Mouse (Mus musculus) left cerebral cortex, postnatal 25 days (tissue): ENCODE measurements around the gene Hoxa4. TPM values are rescaled to one million over a fixed set of nuclear protein-coding genes. Genes with fewer than 3 reads are reported as not detected.

ENCODE experiments used
- DNase-seq, 2 experiments: peaks; one replicate each; pipeline ENCODE4 v3.0.0; 2022; ENCODE audit warnings: low spot score in 2 of 2, mixed read lengths in 1 of 2
- intact Hi-C: fragments of 180-260 bp; cut with DNase I; formaldehyde crosslinking; loops from one replicate; pipeline ENCODE4 v1.15.1; 2025
- total RNA-seq, 2 experiments: library from RNA; stranded (reverse); gene quantifications; 2 replicates each; pipeline ENCODE4 v1.2.3; 2021

The Hoxa4 gene
- total RNA-seq, 2 experiments from 2014 or later = not detected

GRCm38 (mm10) chr6:52186500-52186899, 5.1 kb downstream of the Hoxa4 start:
- intact Hi-C loops = no loop called here
- no peak for DNase-seq

GRCm38 (mm10) chr6:52185834-52186233, 5.7 kb downstream of the Hoxa4 start:
- intact Hi-C loops = no loop called here
- no peak for DNase-seq

DNA sequence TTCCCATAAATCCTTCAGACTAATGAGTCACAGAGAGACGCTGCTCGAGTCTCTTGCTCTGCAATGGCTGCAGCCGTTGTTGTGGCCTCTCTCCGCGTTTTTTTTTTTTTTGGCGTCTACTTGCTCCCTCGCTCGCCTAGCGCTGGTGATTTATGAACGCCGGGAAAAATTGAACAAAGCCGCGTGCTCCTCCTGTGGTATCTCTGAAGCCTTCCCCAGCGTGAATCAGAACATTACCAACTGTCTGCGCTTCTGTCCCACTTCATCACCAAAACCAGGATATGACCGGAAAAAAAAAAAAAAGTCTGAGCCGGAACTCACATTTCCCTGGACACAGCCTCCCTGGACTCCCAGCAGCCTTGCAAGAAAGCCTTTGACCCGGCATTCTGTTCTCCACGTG, 6.3 kb downstream of the Hoxa4 start:
- intact Hi-C loops = no loop called here

DNA sequence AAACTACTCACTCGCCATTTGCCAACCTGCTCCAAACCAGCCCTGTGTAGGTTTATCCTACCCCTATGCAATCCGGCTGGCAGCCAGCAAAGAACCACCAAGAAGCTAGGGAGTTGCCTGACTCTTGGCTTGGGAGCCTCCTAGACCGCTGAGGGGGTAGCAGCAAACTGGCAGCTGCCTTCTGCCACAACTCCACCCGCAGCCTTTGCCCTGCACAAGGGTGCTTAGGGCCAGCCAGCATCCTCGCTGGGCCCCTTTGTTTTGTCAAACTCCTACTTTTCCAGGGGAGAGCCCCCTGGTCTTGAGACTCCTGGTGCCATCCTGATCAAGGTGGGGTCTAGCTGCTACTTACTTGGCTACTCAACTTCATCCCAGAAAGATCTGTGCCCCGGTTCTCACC, 6.9 kb downstream of the Hoxa4 start:
- no peak for DNase-seq
- intact Hi-C loops = no loop called here

More for the DNA sequence above, 6.3 kb downstream of the Hoxa4 start:
- no peak for DNase-seq

DNA sequence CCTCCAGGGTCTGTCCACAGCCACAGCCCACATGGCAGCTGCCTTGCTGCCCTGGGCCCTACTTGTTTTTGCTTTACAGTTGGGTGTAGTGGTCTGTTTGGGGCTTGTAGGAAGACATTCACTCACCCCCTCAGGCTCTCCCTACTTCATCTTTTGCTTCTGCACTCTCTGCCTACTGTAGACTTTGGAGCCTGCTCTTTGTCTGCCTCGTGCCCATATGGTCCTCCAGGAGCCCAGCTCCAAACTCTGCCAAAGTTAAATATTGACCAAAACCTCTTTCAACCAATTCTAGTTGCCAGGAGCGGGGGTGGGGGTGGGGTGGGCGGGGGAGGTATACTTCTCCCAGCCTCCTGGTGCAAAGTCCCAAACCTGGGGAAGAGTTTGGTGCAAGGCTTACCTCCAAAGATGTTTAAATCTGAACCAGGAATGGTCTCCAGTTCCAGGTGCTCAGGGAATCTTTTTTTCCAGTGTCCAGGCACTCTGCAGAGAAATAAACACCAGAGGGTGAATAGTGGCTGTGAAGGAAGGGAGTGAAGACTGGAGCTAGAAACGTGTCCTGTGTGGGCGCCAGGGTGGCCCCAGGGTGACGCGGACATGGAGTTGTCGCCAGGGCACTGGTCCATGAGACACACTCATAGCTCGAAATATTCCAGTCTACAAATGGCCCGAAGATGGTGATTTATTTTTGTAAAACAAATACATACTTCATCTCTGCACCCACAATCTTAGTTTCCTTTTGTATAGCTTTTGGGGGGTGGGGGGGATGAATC, 8.1 kb downstream of the Hoxa4 start:
- DNase-seq = no peak
- intact Hi-C loops = no loop called here

DNA sequence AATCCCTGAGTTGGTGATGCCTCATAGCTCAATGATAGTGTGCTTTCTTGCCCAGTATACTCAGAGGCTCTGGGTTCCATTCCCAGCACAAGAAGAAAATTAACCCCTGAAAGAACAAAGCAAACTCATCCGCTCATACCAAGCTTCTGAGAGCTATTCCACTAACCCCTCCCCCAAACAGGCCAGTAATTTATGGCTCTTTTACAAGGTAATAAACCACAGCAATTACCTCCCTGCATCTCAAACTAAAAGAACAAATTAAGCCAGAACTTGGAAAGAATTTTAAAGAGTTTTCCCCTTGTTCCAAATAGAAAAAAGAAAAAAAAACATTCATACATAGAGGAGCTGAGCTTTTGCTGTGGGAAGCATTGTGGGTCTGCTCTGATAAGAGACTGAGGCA, 8.8 kb downstream of the Hoxa4 start:
- DNase-seq = no peak
- intact Hi-C loops = no loop called here

DNA sequence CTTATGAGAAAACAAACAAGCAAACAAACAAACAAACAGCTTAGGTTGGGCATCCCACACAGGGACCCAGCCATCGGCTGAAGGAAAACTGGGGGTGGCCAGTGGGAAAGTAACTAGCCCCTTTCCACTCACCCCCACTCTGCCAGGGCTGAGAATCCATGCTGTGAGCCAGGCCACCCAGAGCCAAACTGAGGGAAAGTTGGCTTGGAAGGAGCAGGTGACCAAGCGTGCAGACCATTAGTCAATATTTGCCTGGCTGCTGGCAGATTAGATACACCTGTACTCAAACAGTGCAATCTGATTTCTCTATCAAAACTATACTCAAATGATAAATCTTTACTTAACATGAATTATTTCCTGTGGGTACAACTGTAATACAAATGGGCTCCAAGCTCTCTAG, 9.5 kb downstream of the Hoxa4 start:
- intact Hi-C loops = no loop called here

DNA sequence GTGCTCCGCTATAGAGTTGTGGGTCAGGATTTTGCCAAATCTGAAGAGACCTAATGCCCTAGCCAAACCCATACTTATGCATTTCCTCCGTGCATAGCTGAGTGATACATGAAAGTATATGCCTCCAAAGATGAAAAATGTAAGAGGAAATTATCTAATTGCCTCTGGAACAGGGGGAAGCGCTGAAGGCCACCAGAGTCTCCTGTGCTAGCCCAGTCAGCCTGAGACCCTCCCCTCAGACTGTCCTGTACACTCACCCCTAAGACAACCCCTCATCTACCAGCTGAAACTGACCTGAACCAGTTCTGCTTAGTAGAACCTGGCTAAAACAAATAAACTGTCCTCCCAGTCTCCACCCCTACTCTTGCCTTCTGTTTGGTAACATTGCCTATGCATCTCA, 10.8 kb downstream of the Hoxa4 start:
- intact Hi-C loops = no loop called here
- DNase-seq = no peak

More for the DNA sequence above, 9.5 kb downstream of the Hoxa4 start:
- DNase-seq = no peak

- intact Hi-C loops = no loop called here
- DNase-seq = no peak
Measured at GRCm38 (mm10) chr6:52180213-52180710, 11.3 kb downstream of the Hoxa4 start.

DNA sequence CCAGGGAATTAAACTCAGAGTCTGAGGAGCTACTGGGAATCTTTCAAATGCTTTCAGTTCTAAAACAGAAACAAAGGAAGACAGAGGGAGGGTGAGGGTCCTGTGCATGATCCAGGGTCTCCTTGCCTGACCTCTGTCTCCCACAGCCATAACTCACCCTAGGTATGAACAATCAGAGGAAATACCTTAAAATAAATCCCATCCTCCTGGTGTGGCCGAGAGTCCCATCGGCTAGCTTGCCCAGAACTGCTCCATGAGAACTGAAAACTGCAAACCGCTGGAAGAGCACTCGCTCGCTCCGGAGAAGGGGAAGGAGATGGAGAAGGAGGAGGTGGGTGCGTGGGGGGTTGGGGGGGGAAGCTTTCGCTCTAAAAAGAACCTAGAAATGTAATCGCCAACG, 11.9 kb downstream of the Hoxa4 start:
- intact Hi-C loops = no loop called here
- no peak for DNase-seq

DNA sequence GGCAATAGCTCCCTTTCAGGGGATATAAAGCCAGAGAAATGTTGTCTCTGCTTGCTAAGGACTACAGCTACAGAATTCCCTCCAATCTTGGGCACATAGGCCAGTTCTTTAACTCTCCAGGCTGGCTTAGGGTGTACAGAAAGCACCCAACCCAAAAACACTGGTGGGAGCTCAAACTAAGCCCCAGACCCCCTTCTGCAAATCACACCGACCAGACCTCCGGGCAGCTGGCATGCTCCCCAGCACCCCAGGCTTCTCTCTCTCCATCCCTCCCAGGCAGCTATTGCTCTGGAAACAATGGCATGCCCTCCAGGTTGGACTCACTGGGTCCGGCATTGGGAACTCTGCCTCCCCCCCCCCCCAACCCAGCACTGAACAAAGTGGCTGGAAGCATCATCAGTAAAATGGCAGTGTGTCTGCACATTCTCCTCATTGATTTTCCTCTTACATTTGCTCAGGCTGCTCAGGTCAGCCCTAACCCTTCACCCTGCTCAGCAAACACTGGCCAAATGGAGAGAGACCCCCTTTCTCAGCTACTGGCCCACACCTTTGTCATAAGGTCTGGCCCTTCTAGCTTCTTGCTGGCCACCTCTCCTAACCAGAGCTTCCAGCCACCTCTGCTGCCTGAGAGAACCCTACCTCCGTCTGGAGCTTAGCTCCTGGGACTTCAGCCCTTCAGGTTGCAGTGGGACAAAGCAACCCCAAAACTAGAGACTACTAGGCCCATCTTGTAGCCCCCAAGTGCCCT, 12.5 kb downstream of the Hoxa4 start:
- no peak for DNase-seq
- intact Hi-C loops = no loop called here

GRCm38 (mm10) chr6:52177806-52178205, 13.7 kb downstream of the Hoxa4 start:
- DNase-seq = no peak
- intact Hi-C loops = no loop called here

DNA sequence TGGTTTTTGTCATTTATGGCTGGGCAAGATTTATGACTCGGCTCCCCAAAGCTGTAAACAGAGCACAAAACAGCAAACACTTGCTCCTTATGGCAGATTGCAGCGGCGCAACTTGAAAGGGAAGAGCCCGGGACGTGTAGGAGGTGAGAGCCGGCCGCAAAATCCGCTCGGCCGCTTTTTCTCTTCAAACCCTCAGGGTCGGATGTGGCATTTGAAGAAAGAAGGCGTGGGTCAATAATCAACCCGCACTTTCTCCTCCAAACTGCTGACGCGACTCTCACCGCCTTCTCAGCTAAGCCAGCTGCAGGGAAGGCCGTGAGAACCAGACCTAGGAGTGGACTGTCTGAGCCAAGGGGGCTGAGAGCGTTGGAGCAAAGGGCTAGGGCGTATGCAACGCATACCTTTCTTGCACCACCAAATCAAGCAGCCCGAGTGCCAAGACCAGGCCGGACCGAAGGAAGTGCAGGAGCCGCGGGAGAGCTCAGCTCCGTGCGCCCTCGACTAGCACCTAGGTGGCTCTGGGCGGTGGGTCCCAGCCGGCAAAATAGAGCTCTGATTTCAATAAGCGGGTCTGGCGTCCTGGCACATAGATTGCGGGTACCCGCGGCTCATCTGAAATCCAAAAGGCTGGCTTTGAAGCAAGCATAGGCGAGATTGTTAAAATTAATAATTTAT, 14.4 kb downstream of the Hoxa4 start, which contains the start of gene 5730596B20Rik:
5730596B20Rik (plus strand) TSS at position 438 of the 675 bp plus-strand sequence.
- intact Hi-C loops = no loop called here
- no peak for DNase-seq

GRCm38 (mm10) chr6:52176391-52176790, 15.2 kb downstream of the Hoxa4 start:
- DNase-seq = no peak
- intact Hi-C loops = no loop called here

DNA sequence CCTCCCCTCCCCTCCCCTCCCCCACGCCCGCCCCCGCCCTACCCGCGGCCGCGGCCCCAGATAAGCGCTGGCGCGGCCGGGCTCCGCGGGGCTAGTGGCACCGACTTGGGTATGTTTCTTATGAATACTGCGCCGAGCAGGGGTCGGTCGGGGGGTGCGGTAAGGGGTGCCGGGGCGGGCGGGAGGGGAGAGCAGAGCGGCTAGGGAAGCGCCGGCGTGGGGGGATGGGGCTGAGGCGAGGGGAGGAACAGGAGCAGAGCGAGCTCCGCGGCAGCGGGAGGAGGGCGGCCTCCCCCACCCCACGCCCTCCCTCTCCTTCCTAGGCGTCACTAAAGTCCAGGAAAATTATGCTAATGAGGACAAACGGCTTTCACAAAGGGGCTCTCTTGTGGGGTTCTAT, 15.7 kb downstream of the Hoxa4 start:
- intact Hi-C loops = no loop called here
- DNase-seq = no peak

DNA sequence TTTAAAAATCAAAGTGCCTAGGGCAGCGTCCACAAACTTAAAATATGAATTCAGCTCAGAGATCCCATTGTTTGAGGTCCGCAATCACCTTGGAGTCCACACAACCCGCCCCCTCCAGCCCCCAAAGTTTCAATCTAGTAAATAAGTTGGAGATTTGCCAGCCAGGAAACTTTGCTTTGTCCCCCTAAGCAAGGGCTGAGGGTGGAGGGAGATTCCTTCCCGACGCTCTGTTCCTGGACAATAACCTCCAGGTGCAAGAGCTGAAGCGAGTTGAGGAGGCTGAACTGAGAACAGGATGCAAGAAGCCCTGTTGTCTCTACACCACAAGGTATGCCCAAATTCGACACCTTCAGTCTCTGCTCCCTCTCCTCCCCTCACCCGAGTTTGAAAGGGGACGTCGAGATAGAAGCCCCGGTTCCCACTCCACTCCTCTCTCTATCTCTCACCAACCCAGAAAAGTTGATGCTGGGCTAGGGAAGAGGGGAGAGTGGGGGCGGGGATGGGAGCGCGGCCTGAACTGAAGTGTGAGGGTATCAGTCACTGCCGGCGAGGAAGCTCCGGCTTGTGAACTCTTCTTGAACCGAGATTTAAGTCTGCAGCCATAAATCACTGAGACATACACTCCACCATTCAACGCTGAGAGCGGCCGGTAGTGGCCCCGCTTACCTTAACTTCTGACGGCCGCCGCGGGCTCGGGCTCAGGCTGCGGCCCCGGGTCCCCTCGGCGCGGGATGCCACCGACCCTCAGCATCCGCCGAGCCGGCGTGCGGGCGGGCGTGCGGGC, 16.4 kb downstream of the Hoxa4 start:
- DNase-seq = no peak
- intact Hi-C loops = no loop called here

GRCm38 (mm10) chr6:52173648-52174047, 17.9 kb downstream of the Hoxa4 start:
- intact Hi-C loops = no loop called here

GRCm38 (mm10) chr6:52172501-52172900, 19.1 kb downstream of the Hoxa4 start:
- intact Hi-C loops = no loop called here
- DNase-seq = no peak

More at GRCm38 (mm10) chr6:52173648-52174047, 17.9 kb downstream of the Hoxa4 start:
- DNase-seq = no peak

GRCm38 (mm10) chr6:52171938-52172337, 19.6 kb downstream of the Hoxa4 start:
- no peak for DNase-seq
- intact Hi-C loops = no loop called here

DNA sequence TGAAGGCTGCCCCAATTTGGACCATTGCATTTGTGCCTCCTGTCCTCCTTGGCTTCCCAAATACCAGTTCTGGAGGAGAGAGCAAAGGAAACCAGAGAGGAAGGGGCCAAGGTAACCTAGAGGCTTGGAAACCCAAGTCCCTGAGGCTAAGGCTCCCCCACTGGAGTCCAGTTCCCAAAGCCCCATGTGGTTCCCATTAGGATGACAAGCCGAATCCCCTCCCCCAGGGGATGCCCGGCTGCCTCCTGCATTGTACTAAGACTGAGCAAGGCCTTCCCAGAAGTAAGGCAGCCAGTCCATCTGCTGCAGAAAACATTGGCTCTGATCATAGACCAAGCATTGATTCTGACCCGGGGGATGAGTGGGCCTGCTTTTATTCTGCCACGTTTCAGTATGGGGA, 20.2 kb downstream of the Hoxa4 start:
- DNase-seq = no peak
- intact Hi-C loops = no loop called here
